Mouse (Mus musculus) heart, postnatal 0 days (tissue): ENCODE results near the gene Spata17.

Experiments used
- CTCF ChIP-seq: IDR thresholded peaks from 2 replicates; pipeline ENCODE4 v1.5.1; 2016; ENCODE audit warnings: antibody characterized with exemption, control low read depth, low read depth
- EP300 ChIP-seq: IDR thresholded peaks from 2 replicates; pipeline ENCODE4 v1.6.1; 2016; ENCODE audit warnings: antibody characterized with exemption, low read depth

- TF ChIP-seq EP300 (no peak), CTCF (no peak)
Measured at GRCm38 (mm10) chr1:187076198-187077042, 138.8 kb downstream of the Spata17 start.
